Mouse (Mus musculus) brain, embryonic 14.5 days (tissue): ENCODE data around the gene Ubl4b.

Experiments used
- CTCF ChIP-seq: fragments of 200-500 bp; IDR thresholded peaks from 2 replicates; pipeline ENCODE4 v1.5.1; 2012; ENCODE audit warnings: inconsistent platforms, mild to moderate bottlenecking, moderate library complexity, borderline replicate concordance; ENCODE audit not compliant: insufficient read depth, insufficient read length; ENCODE audit errors: extremely low read depth
- POLR2A ChIP-seq: fragments of 200-500 bp; IDR thresholded peaks from 2 replicates; pipeline ENCODE4 v1.6.1; 2012; ENCODE audit warnings: mild to moderate bottlenecking, inconsistent platforms, borderline replicate concordance; ENCODE audit not compliant: poor library complexity, insufficient read depth, insufficient read length, severe bottlenecking; ENCODE audit errors: extremely low read depth

- TF ChIP-seq CTCF (no peak), POLR2A (no peak)
Observed at GRCm38 (mm10) chr3:107565331-107565730, 10.5 kb upstream of the Ubl4b start.
